Mouse (Mus musculus) intestine, embryonic 15.5 days (tissue): ENCODE measurements at regions not wholly inside any gene's neighbourhood (a gene's known extent, or its start where the extent isn't known, plus 50 kb on each side); places are given as distances from the start of the nearest gene placed in this dataset.

ENCODE experiments used
- ATAC-seq: fragments of 200-750 bp; cut with Nextera tagmentation; 2 replicates; pipeline ENCODE4 v1.8.0; 2017; ENCODE audit warnings: moderate TSS enrichment, moderate library complexity
- H3K27ac ChIP-seq: fragments of 300-500 bp; sonication (generic); 2 replicates; pipeline ENCODE4 v1.5.1; 2015; ENCODE audit warnings: mild to moderate bottlenecking, inconsistent platforms
- H3K27me3 ChIP-seq: fragments of 300-500 bp; sonication (generic); replicated peaks from 2 replicates; pipeline ENCODE4 v1.6.1; 2015; ENCODE audit warnings: inconsistent platforms
- H3K36me3 ChIP-seq: fragments of 300-500 bp; sonication (generic); 2 replicates; pipeline ENCODE4 v1.6.1; 2015; ENCODE audit warnings: inconsistent platforms
- H3K4me1 ChIP-seq: fragments of 300-500 bp; sonication (generic); replicated peaks from 2 replicates; pipeline ENCODE4 v1.6.1; 2015; ENCODE audit warnings: inconsistent platforms
- H3K4me2 ChIP-seq: fragments of 300-500 bp; sonication (generic); replicated peaks from 2 replicates; pipeline ENCODE4 v1.6.1; 2015; ENCODE audit warnings: mild to moderate bottlenecking, inconsistent platforms
- H3K4me3 ChIP-seq: fragments of 300-500 bp; sonication (generic); replicated peaks from 2 replicates; pipeline ENCODE4 v1.5.1; 2015; ENCODE audit warnings: inconsistent platforms
- H3K9ac ChIP-seq: fragments of 300-500 bp; sonication (generic); 2 replicates; pipeline ENCODE4 v1.6.1; 2015; ENCODE audit warnings: inconsistent platforms
- H3K9me3 ChIP-seq: fragments of 300-500 bp; sonication (generic); 2 replicates; pipeline ENCODE4 v1.6.1; 2016; ENCODE audit warnings: inconsistent platforms
- WGBS: fragments of 180-500 bp; shearing (Covaris S2); methylation state at CpG from one replicate; pipeline ENCODE4 v1.1.7; 2015; 5-methylcytosine and 5-hydroxymethylcytosine counted together

- peak; percentile 71 for ATAC-seq
- Histone ChIP-seq H3K36me3 (no peaks in the 10 kb centered on the region), H3K9me3 (no peaks in the 10 kb centered on the region), H3K9ac (no peak overlapping the region), H3K4me2 (no peak overlapping the region), H3K4me3 (no peak overlapping the region), H3K27me3 (no peaks in the 10 kb centered on the region), H3K27ac (no peak overlapping the region), H3K4me1 (no peaks in the 10 kb centered on the region)
- WGBS: 61% methylated on average over 6 of the region's 6 CpGs
Observed at GRCm38 (mm10) chr2:134214748-134215328, 339.3 kb downstream of the Hao1 start.

GRCm38 (mm10) chr2:134203252-134203651 lies 350.9 kb downstream of the Hao1 start:
- H3K9ac ChIP-seq: no peak overlapping the region
- WGBS: 85% methylated on average over 1 of the region's 1 CpGs
- no peaks in the 10 kb centered on the region for H3K27me3 ChIP-seq
- ATAC-seq: no peak
- H3K4me2 ChIP-seq: no peak overlapping the region
- H3K4me3 ChIP-seq: no peak overlapping the region
- no peaks in the 10 kb centered on the region for H3K4me1 ChIP-seq
- H3K9me3 ChIP-seq: no peaks in the 10 kb centered on the region
- no peak overlapping the region for H3K27ac ChIP-seq
- H3K36me3 ChIP-seq: no peaks in the 10 kb centered on the region

GRCm38 (mm10) chr2:134195961-134196360 lies 358.2 kb downstream of the Hao1 start:
- Histone ChIP-seq H3K27me3 (no peaks in the 10 kb centered on the region), H3K4me3 (no peak overlapping the region), H3K27ac (no peak overlapping the region), H3K9ac (no peak overlapping the region), H3K4me1 (no peaks in the 10 kb centered on the region), H3K36me3 (no peaks in the 10 kb centered on the region), H3K4me2 (no peak overlapping the region), H3K9me3 (no peaks in the 10 kb centered on the region)
- no peak for ATAC-seq

- Histone ChIP-seq H3K4me1 (no peaks in the 10 kb centered on the region), H3K9me3 (no peaks in the 10 kb centered on the region), H3K27ac (no peak overlapping the region), H3K4me3 (no peak overlapping the region), H3K36me3 (no peaks in the 10 kb centered on the region), H3K4me2 (no peak overlapping the region), H3K27me3 (no peaks in the 10 kb centered on the region), H3K9ac (no peak overlapping the region)
- WGBS: 71% methylated on average over 5 of the region's 5 CpGs
- no peak for ATAC-seq
Observed at GRCm38 (mm10) chr2:134189435-134190063, 364.6 kb downstream of the Hao1 start.
